Mouse (Mus musculus): ENCODE measurements around the gene Lrrc4b. TPM values are rescaled to one million over a fixed set of nuclear protein-coding genes. Genes with fewer than 3 reads are reported as not detected.

Lrrc4b gene
- total RNA-seq, 1 experiment: 0.18 TPM

DNA sequence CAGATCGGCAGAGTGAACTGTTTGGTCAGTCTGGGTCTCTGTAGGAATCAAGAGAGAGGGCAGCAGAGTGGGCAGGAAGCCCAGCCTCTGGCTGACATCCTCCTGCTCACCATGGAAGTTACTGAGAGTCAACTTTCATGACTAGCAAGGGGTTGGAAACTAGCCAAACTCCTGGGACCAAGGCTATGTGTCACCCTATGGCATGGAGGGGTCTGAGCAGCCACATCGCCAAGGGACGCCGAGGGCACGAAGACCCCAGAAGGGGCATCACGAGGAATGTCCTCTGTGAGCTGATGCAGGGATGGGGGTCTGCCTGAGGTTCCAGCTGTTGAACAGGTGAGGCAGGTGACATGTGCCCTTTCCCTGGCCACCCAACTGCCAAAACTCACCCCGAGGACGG lies 59.7 kb downstream of the Lrrc4b start:
- TF ChIP-seq ZC3H11A (IDR thresholded peaks at IDR 0.05; ENCODE audit: borderline replicate concordance, low read depth, low read length) (no peak), CHD2 (IDR thresholded peaks at IDR 0.05; ENCODE audit: low read depth, low read length) (no peak), HCFC1 (IDR thresholded peaks at IDR 0.05; ENCODE audit: borderline replicate concordance, insufficient read depth, low read length) (no peak), ZNF384 (IDR thresholded peaks at IDR 0.05; ENCODE audit: low read depth, low read length) (no peak), MAFK (IDR thresholded peaks at IDR 0.05; ENCODE audit: insufficient read depth, low read depth, low read length) (no peak)
- H3K27ac ChIP-seq (ENCODE audit: insufficient read depth, low read depth, low read length, poor library complexity, severe bottlenecking): no peak overlapping the region
- in situ Hi-C loops (cut with MboI; ENCODE audit: low sequenced_read_pairs in 2 of 2, unreplicated experiment in 2 of 2): no loop called here
- H3K4me3 ChIP-seq (ENCODE audit: insufficient read depth in 1 of 2, low read depth in 1 of 2, low read length in 2 of 2, poor library complexity in 1 of 2, severe bottlenecking in 1 of 2): no peak overlapping the region
- DNase-seq (ENCODE audit: low read depth, low spot score): no peak
- H3K36me3 ChIP-seq (ENCODE audit: control insufficient read depth, insufficient read depth, low read length, poor library complexity, severe bottlenecking): peaks cover 40% of the 10 kb centered on the region; the same call in 1 of the 2 replicates
- peaks cover 0 to 16% of the 10 kb centered on the region in 2 experiments; a peak in 1 of 4 replicates for H3K4me1 ChIP-seq (ENCODE audit: control insufficient read depth in 2 of 2, insufficient read depth in 2 of 2, low read length in 2 of 2, poor library complexity in 1 of 2)
- no peak overlapping the region for H3K9ac ChIP-seq (ENCODE audit: insufficient read depth, low read depth, low read length, poor library complexity, severe bottlenecking)
- no peaks in the 10 kb centered on the region for H3K9me3 ChIP-seq (ENCODE audit: control insufficient read depth, insufficient read depth, low read depth, low read length)

DNA sequence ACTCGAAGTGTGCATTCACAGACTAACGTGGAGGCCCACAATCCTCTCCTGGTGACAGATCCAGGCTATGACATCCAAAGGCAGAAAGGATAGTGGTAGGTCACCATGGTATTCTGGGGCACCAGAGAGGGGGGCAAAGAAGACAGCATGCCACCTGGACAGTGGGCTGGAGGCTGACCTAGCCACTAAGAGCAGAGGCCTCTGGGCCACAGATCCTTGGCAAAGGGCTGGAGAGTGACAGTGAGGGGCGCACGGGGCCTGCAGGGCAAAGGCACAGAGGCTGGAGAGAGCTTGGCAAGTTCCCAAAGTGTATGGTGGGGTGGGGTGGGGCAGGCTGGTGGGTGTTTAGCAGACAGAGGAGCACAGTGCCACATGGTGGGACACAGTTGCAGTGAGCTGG lies 61.5 kb downstream of the Lrrc4b start:
- Histone ChIP-seq H3K4me3 (ENCODE audit: insufficient read depth in 1 of 2, low read depth in 1 of 2, low read length in 2 of 2, poor library complexity in 1 of 2, severe bottlenecking in 1 of 2) (no peak overlapping the region), H3K9ac (ENCODE audit: insufficient read depth, low read depth, low read length, poor library complexity, severe bottlenecking) (no peak overlapping the region), H3K4me1 (ENCODE audit: control insufficient read depth in 2 of 2, insufficient read depth in 2 of 2, low read length in 2 of 2, poor library complexity in 1 of 2) (peaks cover 0 to 15% of the 10 kb centered on the region in 2 experiments; a peak in 2 of 4 replicates), H3K9me3 (ENCODE audit: control insufficient read depth, insufficient read depth, low read depth, low read length) (no peaks in the 10 kb centered on the region), H3K36me3 (ENCODE audit: control insufficient read depth, insufficient read depth, low read length, poor library complexity, severe bottlenecking) (peaks cover 42% of the 10 kb centered on the region; the same call in 1 of the 2 replicates), H3K27ac (ENCODE audit: insufficient read depth, low read depth, low read length, poor library complexity, severe bottlenecking) (no peak overlapping the region)
- DNase-seq (ENCODE audit: low read depth, low spot score): no peak
- TF ChIP-seq ZC3H11A (IDR thresholded peaks at IDR 0.05; ENCODE audit: borderline replicate concordance, low read depth, low read length): no peak
- no peak for TF ChIP-seq CHD2 (IDR thresholded peaks at IDR 0.05; ENCODE audit: low read depth, low read length)
- no peak for TF ChIP-seq HCFC1 (IDR thresholded peaks at IDR 0.05; ENCODE audit: borderline replicate concordance, insufficient read depth, low read length)
- TF ChIP-seq MAFK (IDR thresholded peaks at IDR 0.05; ENCODE audit: insufficient read depth, low read depth, low read length): no peak
- TF ChIP-seq ZNF384 (IDR thresholded peaks at IDR 0.05; ENCODE audit: low read depth, low read length): no peak
- in situ Hi-C loops (cut with MboI; ENCODE audit: low sequenced_read_pairs in 2 of 2, unreplicated experiment in 2 of 2): no loop called here

DNA sequence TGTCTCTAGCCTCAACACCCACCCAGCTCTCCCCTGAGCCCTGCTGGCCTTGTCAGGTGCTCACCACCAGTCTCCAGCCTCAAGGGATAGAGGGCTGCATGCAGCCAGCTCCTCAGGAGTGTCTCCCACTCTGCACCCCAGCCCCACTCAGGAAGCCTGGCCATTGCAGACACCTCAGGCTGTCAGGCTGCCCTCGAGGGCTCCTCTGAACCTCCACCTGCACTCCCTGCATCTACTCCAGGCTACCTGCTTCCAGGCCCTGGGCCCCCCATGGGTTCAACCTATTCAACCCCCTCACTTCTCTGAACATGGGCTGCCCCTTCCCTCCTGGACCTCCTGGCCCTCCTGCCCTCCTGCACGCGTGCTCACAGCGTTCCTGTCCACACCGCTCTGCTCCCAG lies 62.6 kb downstream of the Lrrc4b start:
- H3K9ac ChIP-seq (ENCODE audit: insufficient read depth, low read depth, low read length, poor library complexity, severe bottlenecking): no peak overlapping the region
- H3K4me3 ChIP-seq (ENCODE audit: insufficient read depth in 1 of 2, low read depth in 1 of 2, low read length in 2 of 2, poor library complexity in 1 of 2, severe bottlenecking in 1 of 2): no peak overlapping the region
- H3K36me3 ChIP-seq (ENCODE audit: control insufficient read depth, insufficient read depth, low read length, poor library complexity, severe bottlenecking): peaks cover 42% of the 10 kb centered on the region; the same call in 1 of the 2 replicates
- DNase-seq (ENCODE audit: low read depth, low spot score): no peak
- H3K9me3 ChIP-seq (ENCODE audit: control insufficient read depth, insufficient read depth, low read depth, low read length): no peaks in the 10 kb centered on the region
- no peak for TF ChIP-seq CHD2 (IDR thresholded peaks at IDR 0.05; ENCODE audit: low read depth, low read length)
- no peak for TF ChIP-seq MAFK (IDR thresholded peaks at IDR 0.05; ENCODE audit: insufficient read depth, low read depth, low read length)
- no peak for TF ChIP-seq ZNF384 (IDR thresholded peaks at IDR 0.05; ENCODE audit: low read depth, low read length)
- no peak for TF ChIP-seq HCFC1 (IDR thresholded peaks at IDR 0.05; ENCODE audit: borderline replicate concordance, insufficient read depth, low read length)
- TF ChIP-seq ZC3H11A (IDR thresholded peaks at IDR 0.05; ENCODE audit: borderline replicate concordance, low read depth, low read length): no peak
- in situ Hi-C loops (cut with MboI; ENCODE audit: low sequenced_read_pairs in 2 of 2, unreplicated experiment in 2 of 2): no loop called here
- no peak overlapping the region for H3K27ac ChIP-seq (ENCODE audit: insufficient read depth, low read depth, low read length, poor library complexity, severe bottlenecking)
- peaks cover 0 to 13% of the 10 kb centered on the region in 2 experiments; a peak in 2 of 4 replicates for H3K4me1 ChIP-seq (ENCODE audit: control insufficient read depth in 2 of 2, insufficient read depth in 2 of 2, low read length in 2 of 2, poor library complexity in 1 of 2)

DNA sequence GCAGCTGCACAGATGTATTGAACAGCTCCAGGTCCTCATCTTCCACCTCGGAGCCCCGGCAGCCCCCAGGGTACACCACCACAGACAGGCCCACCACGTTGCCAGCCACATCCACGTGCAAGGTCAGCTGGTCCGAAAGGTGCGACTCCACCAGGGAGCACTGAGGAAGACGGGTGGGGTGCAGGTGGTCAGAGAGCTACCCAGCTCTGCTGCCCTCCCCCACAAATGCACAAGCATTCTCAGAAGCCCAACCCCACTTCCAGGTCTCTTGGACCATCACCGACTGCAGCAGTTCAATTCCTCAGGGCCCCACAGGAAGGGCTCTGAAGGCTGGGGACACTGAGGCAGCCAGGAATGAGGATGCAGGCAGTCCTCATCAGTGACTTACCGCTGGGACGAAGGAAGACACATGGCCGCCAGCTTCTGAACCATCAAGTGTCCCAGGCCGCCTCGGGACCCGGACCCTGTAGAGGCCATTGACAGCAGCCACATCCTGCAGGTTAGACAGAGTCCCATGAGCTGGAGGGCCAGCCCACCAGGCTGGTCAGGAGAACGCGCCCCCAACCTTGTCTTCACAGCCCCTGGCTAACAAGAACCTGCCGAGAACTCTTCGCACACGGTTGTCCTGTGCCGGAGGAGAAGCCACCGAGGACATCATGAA lies 63.5 kb downstream of the Lrrc4b start:
- TF ChIP-seq MAFK (IDR thresholded peaks at IDR 0.05; ENCODE audit: insufficient read depth, low read depth, low read length) (no peak), CHD2 (IDR thresholded peaks at IDR 0.05; ENCODE audit: low read depth, low read length) (no peak), ZNF384 (IDR thresholded peaks at IDR 0.05; ENCODE audit: low read depth, low read length) (no peak), HCFC1 (IDR thresholded peaks at IDR 0.05; ENCODE audit: borderline replicate concordance, insufficient read depth, low read length) (no peak), ZC3H11A (IDR thresholded peaks at IDR 0.05; ENCODE audit: borderline replicate concordance, low read depth, low read length) (no peak)
- H3K4me3 ChIP-seq (ENCODE audit: insufficient read depth in 1 of 2, low read depth in 1 of 2, low read length in 2 of 2, poor library complexity in 1 of 2, severe bottlenecking in 1 of 2): no peak overlapping the region
- no peak for DNase-seq (ENCODE audit: low read depth, low spot score)
- H3K9me3 ChIP-seq (ENCODE audit: control insufficient read depth, insufficient read depth, low read depth, low read length): no peaks in the 10 kb centered on the region
- H3K27ac ChIP-seq (ENCODE audit: insufficient read depth, low read depth, low read length, poor library complexity, severe bottlenecking): no peak overlapping the region
- peaks cover under 1 to 4% of the 10 kb centered on the region in 2 experiments; a peak in 3 of 4 replicates for H3K4me1 ChIP-seq (ENCODE audit: control insufficient read depth in 2 of 2, insufficient read depth in 2 of 2, low read length in 2 of 2, poor library complexity in 1 of 2)
- H3K9ac ChIP-seq (ENCODE audit: insufficient read depth, low read depth, low read length, poor library complexity, severe bottlenecking): no peak overlapping the region
- in situ Hi-C loops (cut with MboI; ENCODE audit: low sequenced_read_pairs in 2 of 2, unreplicated experiment in 2 of 2): no loop called here
- H3K36me3 ChIP-seq (ENCODE audit: control insufficient read depth, insufficient read depth, low read length, poor library complexity, severe bottlenecking): peaks cover 42% of the 10 kb centered on the region; the same call in 1 of the 2 replicates
